Mouse (Mus musculus) thymus, postnatal 25 days (tissue): ENCODE results near the gene Grik3.

ENCODE experiments used
- DNase-seq: peaks from one replicate; pipeline ENCODE4 v3.0.0; 2022

The Grik3 gene

DNA sequence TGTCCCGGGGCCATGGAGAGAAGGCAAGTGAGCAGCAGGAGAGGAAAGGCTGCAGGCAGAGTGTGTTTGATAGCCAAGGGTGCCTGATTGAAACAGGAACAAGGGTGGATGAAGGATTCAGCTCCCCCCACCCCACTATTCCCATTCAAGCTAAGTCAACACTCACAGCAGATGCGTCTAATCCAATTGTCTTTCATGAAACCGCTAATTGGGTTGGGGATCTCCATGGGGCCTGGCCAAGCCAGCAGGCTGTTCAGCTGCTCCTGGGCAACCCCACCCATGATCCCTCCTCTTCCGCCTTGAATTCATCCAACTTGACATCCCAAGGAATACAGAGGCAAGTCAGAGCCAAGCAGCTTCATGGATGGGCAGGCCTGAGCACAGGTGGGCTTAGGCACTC lies 246.3 kb downstream of the Grik3 start:
- no peak for DNase-seq

GRCm38 (mm10) chr4:125738825-125739224 lies 248.3 kb downstream of the Grik3 start:
- no peak for DNase-seq

DNA sequence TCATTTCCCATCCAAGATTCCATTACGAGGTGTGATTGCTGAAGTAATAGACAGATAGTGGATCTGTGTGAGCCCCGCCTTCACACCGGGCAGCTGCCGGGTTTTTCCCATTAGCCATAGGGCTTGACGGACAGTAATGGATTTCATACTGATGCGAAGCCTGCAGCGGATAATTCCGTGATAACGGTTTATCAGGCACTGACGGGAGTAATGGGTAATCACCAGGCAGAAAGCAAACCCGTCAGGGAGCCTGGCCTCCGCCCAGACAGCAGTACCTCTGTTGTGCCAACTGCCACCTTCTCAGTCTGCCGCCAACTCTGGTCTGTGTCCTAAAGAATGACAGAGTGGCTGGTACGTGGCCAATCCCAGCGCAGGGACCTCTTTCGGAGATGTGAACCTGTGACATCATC lies 251.7 kb downstream of the Grik3 start:
- DNase-seq, result no peak

DNA sequence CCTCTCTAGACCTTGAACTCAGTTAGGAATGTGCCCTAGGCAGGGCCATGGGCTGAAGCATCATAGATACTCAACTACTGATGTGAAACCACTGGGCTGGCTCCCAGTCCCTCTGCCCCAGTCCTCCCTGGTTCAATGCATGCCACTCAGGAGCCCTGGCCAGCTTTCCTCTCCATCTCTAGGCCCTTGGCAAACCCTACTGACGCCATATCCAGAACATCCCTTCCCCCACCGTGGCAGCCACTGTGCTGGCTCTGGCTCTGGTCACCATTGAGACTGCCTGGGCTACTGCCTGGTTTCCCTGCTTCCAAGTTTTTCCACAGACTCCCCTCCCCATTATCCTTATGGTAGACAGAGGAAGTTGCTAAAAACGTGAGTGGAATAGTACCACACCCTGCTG lies 255.4 kb downstream of the Grik3 start:
- no peak for DNase-seq

GRCm38 (mm10) chr4:125756393-125756792 lies 265.9 kb downstream of the Grik3 start:
- no peak for DNase-seq

DNA sequence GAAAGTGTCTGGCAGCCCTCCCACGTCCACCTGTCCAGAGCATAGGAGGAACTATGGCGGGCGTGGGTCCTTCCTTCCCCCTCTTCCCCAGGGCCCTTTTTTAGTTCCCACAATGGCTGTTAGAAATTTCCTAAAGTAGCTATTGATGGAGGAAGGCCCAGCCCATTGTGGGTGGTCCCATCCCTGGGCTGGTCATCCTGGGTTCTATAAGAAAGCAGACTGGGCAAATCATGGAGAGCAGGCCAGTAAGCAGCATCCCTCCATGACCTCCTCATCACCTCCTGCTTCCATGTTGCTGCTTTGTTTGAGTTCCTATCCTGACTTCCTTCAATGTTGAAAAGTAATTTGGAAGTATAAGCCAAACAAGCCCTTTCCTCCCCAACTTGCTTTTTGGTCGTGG lies 269.8 kb downstream of the Grik3 start:
- DNase-seq, result no peak

- DNase-seq, result no peak
Measured at GRCm38 (mm10) chr4:125763056-125763455, 272.6 kb downstream of the Grik3 start.
